Mouse (Mus musculus) megakaryocyte, embryonic 14.5 days (primary cell): Measurements from ENCODE around the gene Dcaf8. TPM values are rescaled to one million over a fixed set of nuclear protein-coding genes. Genes with fewer than 3 reads are reported as not detected.

Source experiments
- H3K27me3 ChIP-seq: replicated peaks from 2 replicates; pipeline ENCODE3; 2012; ENCODE audit warnings: inconsistent platforms
- H3K36me3 ChIP-seq: replicated peaks from 2 replicates; pipeline ENCODE3; 2012; ENCODE audit warnings: low read length, inconsistent platforms, mixed read lengths
- H3K4me1 ChIP-seq: 2 replicates; pipeline ENCODE4 v1.6.1; 2012; ENCODE audit warnings: inconsistent platforms
- H3K4me3 ChIP-seq: replicated peaks from 2 replicates; pipeline ENCODE3; 2012; ENCODE audit warnings: moderate library complexity, mild to moderate bottlenecking, inconsistent platforms
- H3K9me3 ChIP-seq: 2 replicates; pipeline ENCODE4 v1.6.1; 2012; ENCODE audit warnings: inconsistent platforms
- FLI1 ChIP-seq: IDR thresholded peaks from 2 replicates; pipeline ENCODE4 v1.6.1; 2012; ENCODE audit warnings: low read length, inconsistent platforms, mixed read lengths
- GATA1 ChIP-seq: IDR thresholded peaks from 3 replicates; pipeline ENCODE4 v1.6.1; 2012; ENCODE audit warnings: mixed read lengths, low read length, inconsistent platforms, borderline replicate concordance
- polyA plus RNA-seq: library from polyadenylated mRNA; stranded (reverse); fragments of >175 nt; gene quantifications from 2 replicates; pipeline ENCODE4 v1.2.3, GENCODE M21; 2012; ENCODE audit warnings: low replicate concordance; ENCODE audit not compliant: insufficient read depth

Dcaf8 gene
- polyA plus RNA-seq, 1 experiment, result 34.6 TPM

GRCm38 (mm10) chr1:172141529-172141928 is 6.4 kb upstream of the Dcaf8 start:
- H3K4me3 ChIP-seq, result no peak overlapping the region
- TF ChIP-seq GATA1 (no peak), FLI1 (no peak)
- H3K4me1 ChIP-seq, result peaks cover 14% of the 10 kb centered on the region
- no peaks in the 10 kb centered on the region for H3K27me3 ChIP-seq
- no peaks in the 10 kb centered on the region for H3K36me3 ChIP-seq
- no peaks in the 10 kb centered on the region for H3K9me3 ChIP-seq

GRCm38 (mm10) chr1:172143570-172143969 is 4.3 kb upstream of the Dcaf8 start:
- Histone ChIP-seq H3K27me3 (no peaks in the 10 kb centered on the region), H3K36me3 (no peaks in the 10 kb centered on the region), H3K4me1 (peaks cover 21% of the 10 kb centered on the region), H3K4me3 (no peak overlapping the region), H3K9me3 (no peaks in the 10 kb centered on the region)
- no peak for TF ChIP-seq FLI1
- no peak for TF ChIP-seq GATA1

GRCm38 (mm10) chr1:172148279-172148954 is 533 bp downstream of the Dcaf8 start:
- Histone ChIP-seq H3K27me3 (no peaks in the 10 kb centered on the region), H3K4me3 (peak overlapping the region; percentile 100)
- no peak for TF ChIP-seq FLI1
- no peak for TF ChIP-seq GATA1

GRCm38 (mm10) chr1:172148955-172149815 is 1.3 kb downstream of the Dcaf8 start:
- Histone ChIP-seq H3K4me1 (peaks cover 54% of the 10 kb centered on the region), H3K9me3 (no peaks in the 10 kb centered on the region), H3K4me3 (peak overlapping the region; percentile 100), H3K36me3 (peaks cover 43% of the 10 kb centered on the region), H3K27me3 (no peaks in the 10 kb centered on the region)
- no peak for TF ChIP-seq FLI1
- TF ChIP-seq GATA1, result no peak

More at GRCm38 (mm10) chr1:172148279-172148954, 533 bp downstream of the Dcaf8 start:
- Histone ChIP-seq H3K36me3 (peaks cover 35% of the 10 kb centered on the region), H3K9me3 (no peaks in the 10 kb centered on the region), H3K4me1 (peaks cover 50% of the 10 kb centered on the region)

GRCm38 (mm10) chr1:172154536-172154935 is 6.7 kb downstream of the Dcaf8 start:
- Histone ChIP-seq H3K4me1 (peaks cover 61% of the 10 kb centered on the region), H3K36me3 (peaks cover 77% of the 10 kb centered on the region), H3K9me3 (no peaks in the 10 kb centered on the region), H3K4me3 (no peak overlapping the region), H3K27me3 (no peaks in the 10 kb centered on the region)
- TF ChIP-seq GATA1 (no peak), FLI1 (no peak)

GRCm38 (mm10) chr1:172155518-172155917 is 7.6 kb downstream of the Dcaf8 start:
- Histone ChIP-seq H3K4me1 (peaks cover 56% of the 10 kb centered on the region), H3K36me3 (peaks cover 70% of the 10 kb centered on the region), H3K9me3 (no peaks in the 10 kb centered on the region), H3K4me3 (no peak overlapping the region), H3K27me3 (no peaks in the 10 kb centered on the region)
- TF ChIP-seq FLI1 (no peak), GATA1 (no peak)

- Histone ChIP-seq H3K9me3 (no peaks in the 10 kb centered on the region), H3K4me3 (no peak overlapping the region), H3K27me3 (no peaks in the 10 kb centered on the region), H3K36me3 (peaks cover 67% of the 10 kb centered on the region), H3K4me1 (peaks cover 43% of the 10 kb centered on the region)
- TF ChIP-seq GATA1 (no peak), FLI1 (no peak)
These were observed 12.1 kb downstream of the Dcaf8 start for GRCm38 (mm10) chr1:172159970-172160369.

GRCm38 (mm10) chr1:172160508-172160907 is 12.6 kb downstream of the Dcaf8 start:
- no peak overlapping the region for H3K4me3 ChIP-seq
- TF ChIP-seq FLI1, result no peak
- H3K27me3 ChIP-seq, result no peaks in the 10 kb centered on the region
- H3K9me3 ChIP-seq, result no peaks in the 10 kb centered on the region
- H3K36me3 ChIP-seq, result peaks cover 69% of the 10 kb centered on the region
- peaks cover 41% of the 10 kb centered on the region for H3K4me1 ChIP-seq

GRCm38 (mm10) chr1:172162009-172162408 is 14.1 kb downstream of the Dcaf8 start:
- Histone ChIP-seq H3K36me3 (peaks cover 70% of the 10 kb centered on the region), H3K27me3 (no peaks in the 10 kb centered on the region), H3K4me1 (peaks cover 35% of the 10 kb centered on the region), H3K4me3 (no peak overlapping the region), H3K9me3 (no peaks in the 10 kb centered on the region)
- TF ChIP-seq FLI1 (no peak), GATA1 (no peak)

- TF ChIP-seq GATA1 (no peak), FLI1 (no peak)
- no peaks in the 10 kb centered on the region for H3K9me3 ChIP-seq
- H3K4me1 ChIP-seq, result peaks cover 35% of the 10 kb centered on the region
- no peaks in the 10 kb centered on the region for H3K27me3 ChIP-seq
- H3K4me3 ChIP-seq, result no peak overlapping the region
- H3K36me3 ChIP-seq, result peaks cover 79% of the 10 kb centered on the region
These were observed 15.1 kb downstream of the Dcaf8 start for GRCm38 (mm10) chr1:172162959-172163358.
